Mouse (Mus musculus) frontal cortex, postnatal 36 days (tissue): ENCODE measurements at regions not wholly inside any gene's neighbourhood (a gene's known extent, or its start where the extent isn't known, plus 50 kb on each side); places are given as distances from the start of the nearest gene placed in this dataset.
A peak's percentile ranks its signal among the peaks of the same experiment; 100 is the strongest.

ENCODE experiments used
- DNase-seq, 2 experiments: peaks; one replicate each; pipeline ENCODE4 v3.0.0; 2022; ENCODE audit warnings: low spot score in 2 of 2

GRCm38 (mm10) chr9:30021981-30022380, 59.0 kb upstream of the Ntm start:
- no peak for DNase-seq

- DNase-seq: no peak
These were observed 62.3 kb upstream of the Ntm start for GRCm38 (mm10) chr9:30025275-30025674.

DNA sequence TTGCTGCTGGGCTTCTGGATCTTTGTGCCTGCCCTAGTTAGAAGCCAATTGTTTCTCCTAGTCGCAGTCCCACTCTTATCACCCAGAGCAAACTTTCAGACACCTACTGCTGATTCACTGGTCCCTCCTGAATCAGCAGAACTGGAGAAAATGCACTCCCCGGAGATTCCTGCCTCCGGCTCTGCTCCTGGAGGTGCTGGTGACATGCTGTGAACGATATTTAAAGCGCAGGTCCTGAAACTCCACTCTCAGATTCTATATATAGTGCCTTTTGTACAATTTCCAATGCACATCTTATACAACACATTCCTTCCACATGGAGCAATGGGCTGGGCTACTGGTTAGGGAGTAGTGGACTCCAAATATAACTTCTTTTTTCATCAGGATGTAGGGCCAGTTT, 64.0 kb upstream of the Ntm start:
- DNase-seq: peak; percentile 53 to 65

DNA sequence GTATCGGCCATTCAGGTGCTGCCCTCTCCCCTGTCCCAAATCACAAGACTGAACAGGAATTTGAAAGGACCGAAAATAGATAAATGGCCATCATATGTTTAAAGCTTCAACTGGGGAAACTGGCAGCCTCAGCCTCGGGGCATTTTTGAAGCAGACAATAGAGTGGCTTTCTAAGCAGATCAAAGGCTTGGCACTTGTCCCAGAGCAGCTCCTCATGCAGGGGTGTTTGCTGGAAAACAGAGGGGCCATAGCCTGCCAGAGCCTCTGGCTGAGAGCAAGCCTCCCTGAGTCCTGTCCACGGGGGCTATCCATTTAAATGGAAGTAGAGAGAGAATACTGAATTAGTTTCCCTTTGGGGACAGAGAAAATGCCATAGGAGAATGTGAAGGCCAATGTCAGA, 77.5 kb upstream of the Ntm start:
- no peak for DNase-seq

DNA sequence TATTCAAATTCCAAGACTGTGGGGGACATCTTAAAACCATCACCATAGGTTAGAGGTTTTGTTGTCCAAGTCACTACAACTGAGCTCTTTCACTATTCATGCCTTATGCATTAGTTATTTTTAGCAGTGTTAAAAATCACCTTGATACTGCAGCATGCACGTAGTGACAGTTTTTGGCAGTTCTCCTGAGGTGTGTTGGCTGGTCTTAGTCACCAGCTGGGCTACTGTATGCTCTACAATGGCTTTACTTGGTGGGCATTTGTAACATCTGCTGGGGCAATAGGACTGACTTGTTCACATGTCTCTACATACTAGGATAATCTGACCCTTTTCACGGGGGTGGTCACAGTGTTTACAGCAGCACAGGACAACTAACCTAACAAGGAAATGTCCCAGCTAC, 101.6 kb upstream of the Ntm start:
- DNase-seq: no peak

GRCm38 (mm10) chr9:30067980-30068379, 105.0 kb upstream of the Ntm start:
- no peak for DNase-seq

- no peak for DNase-seq
These were observed 112.3 kb upstream of the Ntm start for GRCm38 (mm10) chr9:30075233-30075632.

- DNase-seq: peak in 1 of 2 experiments; percentile 19
These were observed 113.1 kb upstream of the Ntm start for GRCm38 (mm10) chr9:30076006-30076405.

- no peak for DNase-seq
These were observed 113.5 kb upstream of the Ntm start for GRCm38 (mm10) chr9:30076482-30076881.

- DNase-seq: no peak
These were observed 139.0 kb upstream of the Ntm start for GRCm38 (mm10) chr9:30101942-30102341.

DNA sequence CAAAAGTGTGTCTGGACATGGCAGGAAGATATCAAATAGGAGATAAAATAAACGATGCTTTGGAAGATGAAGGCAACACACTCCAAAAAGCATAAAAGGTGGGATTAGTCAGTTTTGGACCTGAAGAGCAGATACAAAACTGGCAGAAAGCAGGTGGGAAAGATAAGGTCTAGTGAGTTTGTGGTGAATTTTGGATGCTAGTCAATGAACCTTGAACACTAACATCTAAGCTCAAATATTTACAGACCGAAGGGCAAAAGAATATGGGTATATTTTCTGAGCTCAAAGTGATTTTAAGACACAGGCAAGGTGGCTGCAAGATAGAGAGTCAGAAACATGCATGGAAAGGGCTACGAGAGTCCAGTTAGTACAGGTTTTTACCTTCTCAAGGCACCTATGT, 159.4 kb upstream of the Ntm start:
- DNase-seq: no peak

DNA sequence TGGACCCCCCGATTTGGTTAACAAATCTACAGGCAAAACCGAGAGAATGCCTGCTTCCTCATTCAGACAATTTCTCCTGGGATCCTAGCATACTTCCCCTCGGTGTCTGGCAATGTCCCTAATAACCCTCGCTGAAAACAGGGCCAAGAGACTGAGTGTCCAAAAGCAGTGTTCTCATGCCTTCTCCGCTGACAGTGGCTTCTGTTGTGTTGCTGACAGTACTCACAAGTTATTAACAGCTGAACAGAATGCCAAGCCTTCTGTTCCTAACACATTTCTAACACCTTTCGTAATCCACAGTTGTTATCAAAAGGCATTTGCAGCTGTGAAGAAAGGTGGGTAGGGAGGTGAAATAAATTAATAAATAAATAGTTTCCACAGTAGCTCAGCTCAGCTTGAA, 166.2 kb upstream of the Ntm start:
- DNase-seq: no peak

DNA sequence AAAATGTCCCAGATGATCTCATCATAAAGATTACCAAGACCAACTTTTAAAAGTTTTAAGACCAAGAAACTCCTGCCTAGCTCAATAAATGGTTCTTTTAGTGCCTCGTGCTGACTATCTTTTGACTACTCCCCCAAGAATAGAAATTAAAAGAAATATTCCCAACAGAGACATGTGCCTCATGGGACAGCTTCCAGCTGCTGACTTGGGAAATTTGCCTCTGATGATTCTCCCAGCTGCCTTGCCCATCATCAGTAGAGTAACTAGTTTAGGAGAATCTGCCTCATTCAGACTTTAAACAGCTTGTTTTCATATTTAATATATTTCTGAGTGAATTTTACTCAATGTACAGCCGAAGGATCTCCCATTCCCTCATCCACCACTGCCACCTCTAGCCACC, 168.7 kb upstream of the Ntm start:
- no peak for DNase-seq

DNA sequence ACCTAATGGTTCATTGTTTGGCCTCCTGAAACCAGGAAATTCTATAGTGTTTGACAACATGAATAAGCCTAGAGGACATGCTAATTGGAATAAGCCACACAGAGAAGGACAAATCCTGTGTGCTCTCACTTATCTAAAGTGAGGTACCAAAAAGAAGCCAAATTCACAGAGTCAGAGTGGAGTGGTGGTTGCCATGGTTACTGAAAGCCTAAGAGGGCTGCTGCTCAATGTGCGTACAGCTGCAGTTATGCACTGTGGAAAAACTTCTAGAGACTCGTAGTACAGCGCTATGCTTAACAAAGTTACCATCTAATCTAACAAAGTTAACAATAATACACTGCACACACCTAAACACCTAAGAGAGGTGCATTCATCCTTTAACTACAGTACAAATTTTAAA, 171.4 kb upstream of the Ntm start:
- peak in 1 of 2 experiments; percentile 60 for DNase-seq

- peak; percentile 71 to 75 for DNase-seq
These were observed 174.8 kb upstream of the Ntm start for GRCm38 (mm10) chr9:30137611-30138287.

- DNase-seq: peak; percentile 86 to 92
These were observed 177.2 kb upstream of the Ntm start for GRCm38 (mm10) chr9:30140188-30140587.

- peak; percentile 51 to 72 for DNase-seq
These were observed 178.2 kb upstream of the Ntm start for GRCm38 (mm10) chr9:30141186-30141585.

- DNase-seq: peak in 1 of 2 experiments; percentile 42
These were observed 180.0 kb upstream of the Ntm start for GRCm38 (mm10) chr9:30142806-30143458.

DNA sequence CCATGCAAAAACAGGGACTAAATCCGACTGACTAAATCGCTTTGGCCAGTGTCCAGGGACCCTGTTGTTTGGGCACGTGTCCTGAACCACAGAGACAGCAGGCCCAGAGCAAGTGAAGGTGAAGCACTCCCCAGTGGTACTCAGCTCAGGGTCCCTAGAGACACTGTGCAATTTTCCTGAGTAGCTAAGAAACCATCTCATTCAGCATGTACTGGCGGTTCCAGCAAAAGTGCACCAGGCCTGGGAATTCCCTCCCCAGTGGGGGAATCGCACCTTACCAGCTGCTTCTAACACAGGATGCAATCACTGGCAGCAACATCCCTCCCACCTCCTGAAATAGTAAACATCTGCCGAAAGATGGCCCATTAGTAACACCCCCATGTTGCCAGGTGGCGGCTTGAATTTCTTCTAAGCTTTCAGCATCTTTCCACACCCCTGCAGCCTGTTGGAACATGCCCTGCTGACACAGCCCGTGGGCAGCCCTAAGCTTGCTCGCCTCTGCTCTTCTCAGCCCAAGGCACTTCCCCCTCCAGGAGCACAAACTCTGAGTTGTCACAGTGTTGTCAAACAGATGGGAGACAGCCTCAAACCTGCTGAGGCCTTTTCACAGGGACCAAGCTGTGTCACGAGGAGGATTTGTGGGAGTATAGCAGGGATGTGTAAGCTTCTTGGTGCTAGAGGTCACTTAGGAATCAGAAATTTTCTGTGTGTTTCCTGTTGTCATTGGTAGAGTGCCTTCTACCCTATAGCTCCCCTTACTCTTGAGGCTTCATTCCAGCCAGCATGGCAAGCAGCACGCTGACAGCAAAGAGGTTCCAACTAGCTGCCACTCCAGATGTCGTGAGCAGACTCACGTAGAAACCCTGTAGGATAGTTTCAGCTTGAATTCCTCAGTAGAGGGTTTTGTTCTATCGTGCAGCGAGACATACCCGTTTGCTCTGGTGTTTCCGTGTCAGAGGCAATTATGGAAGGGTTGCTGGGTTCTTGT, 186.8 kb upstream of the Ntm start:
- DNase-seq: peak; percentile 45 to 61

DNA sequence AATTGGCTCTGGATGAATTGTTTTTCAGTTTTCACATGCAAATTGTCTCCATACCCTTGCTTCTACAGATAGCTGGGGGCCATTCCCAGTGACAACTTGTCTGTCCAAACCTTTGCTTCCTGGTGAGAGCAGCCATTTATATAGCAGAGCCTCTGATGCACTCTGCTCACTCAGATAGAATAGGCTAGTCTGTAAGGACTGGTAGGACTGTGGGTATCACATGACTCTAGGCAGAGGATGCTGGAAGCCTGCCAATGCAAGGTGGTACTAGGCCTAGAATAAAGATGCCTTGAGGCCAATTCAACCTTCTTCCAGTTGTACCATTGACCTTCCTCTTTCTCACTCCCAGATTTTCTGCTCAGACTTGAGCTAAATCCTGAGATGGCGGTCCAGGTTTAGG, 188.2 kb upstream of the Ntm start:
- no peak for DNase-seq

DNA sequence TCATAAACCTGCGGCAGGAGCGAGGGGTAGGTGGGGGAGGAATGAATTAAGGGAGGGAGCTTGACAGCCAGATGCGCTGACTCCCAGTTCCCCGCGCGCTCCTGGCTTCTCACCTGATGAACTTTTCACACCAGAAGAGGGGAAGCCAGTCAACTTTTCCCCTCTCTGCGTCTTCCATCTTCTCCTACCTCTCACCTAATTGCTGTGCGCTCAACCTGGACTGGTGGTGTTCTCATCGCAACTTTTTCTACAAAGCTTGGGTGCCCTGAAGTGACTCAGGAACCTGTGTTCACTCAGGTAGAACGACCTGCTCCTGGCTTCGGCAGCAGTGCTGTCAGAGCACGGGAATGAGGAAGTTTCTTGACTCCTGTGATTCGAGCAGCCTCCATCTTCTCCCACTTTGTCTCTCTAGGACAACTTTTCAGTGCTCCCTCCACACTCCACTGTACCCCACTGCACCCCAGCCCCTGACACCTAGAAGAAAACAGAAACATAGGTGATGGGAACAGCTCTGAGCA, 203.4 kb upstream of the Ntm start:
- DNase-seq: no peak

DNA sequence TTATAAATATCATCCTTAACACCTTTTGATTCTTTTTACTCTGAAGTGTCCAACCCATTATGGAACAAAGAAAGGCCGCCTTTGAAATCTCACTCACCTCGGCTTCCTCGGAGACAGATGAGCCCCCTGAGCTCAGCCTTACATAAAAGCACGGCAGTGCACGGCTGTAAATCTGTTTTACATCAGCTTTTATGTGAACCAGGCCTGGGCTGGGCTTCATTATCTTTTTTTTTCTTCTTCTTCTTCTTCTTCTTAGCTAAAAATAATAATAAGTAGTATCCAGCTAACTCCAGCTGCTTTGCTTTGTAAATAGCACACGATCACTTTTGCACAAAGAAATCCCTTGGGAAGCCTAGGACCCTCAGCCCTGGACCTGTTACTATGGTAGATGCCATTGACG, 204.3 kb upstream of the Ntm start:
- DNase-seq: no peak
